Mouse (Mus musculus) cortical plate, adult 2 months (tissue): ENCODE results near the gene Pinlyp.

ENCODE experiments used
- CTCF ChIP-seq: fragments of 200-500 bp; IDR thresholded peaks from 2 replicates; pipeline ENCODE4 v1.5.1; 2011; ENCODE audit warnings: mild to moderate bottlenecking, control low read depth, low read length; ENCODE audit not compliant: insufficient read depth; ENCODE audit errors: extremely low read depth
- POLR2A ChIP-seq: fragments of 200-500 bp; IDR thresholded peaks from 2 replicates; pipeline ENCODE4 v1.6.1; 2011; ENCODE audit warnings: mild to moderate bottlenecking, low read length, control low read depth; ENCODE audit not compliant: insufficient read depth; ENCODE audit errors: extremely low read depth

DNA sequence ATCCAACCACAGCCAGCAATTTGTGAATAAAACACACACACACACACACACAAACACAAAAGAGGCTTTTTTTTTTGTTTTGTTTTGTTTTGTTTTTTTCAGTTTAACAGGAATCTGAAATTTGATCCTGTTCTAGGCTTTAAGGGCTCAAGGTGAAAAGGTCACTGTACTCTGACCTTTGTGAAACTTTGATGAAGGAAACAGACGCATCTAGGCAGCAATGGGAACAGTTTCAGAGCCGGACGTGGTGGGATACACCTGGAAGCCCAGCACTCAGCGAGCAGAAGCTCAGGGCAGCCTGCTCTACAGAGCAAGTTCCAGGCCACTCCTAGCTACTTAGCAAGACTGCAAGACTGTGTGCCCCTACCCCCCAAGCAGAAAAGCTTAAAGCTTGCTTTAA lies 41.0 kb downstream of the Pinlyp start:
- TF ChIP-seq POLR2A (no peak), CTCF (no peak)
